Mouse (Mus musculus) hindbrain, embryonic 15.5 days (tissue): ENCODE measurements around the gene Slc7a5. TPM values are rescaled to one million over a fixed set of nuclear protein-coding genes. Genes with fewer than 3 reads are reported as not detected.

Source experiments
- ATAC-seq: fragments of 200-750 bp; cut with Nextera tagmentation; 2 replicates; pipeline ENCODE4 v1.8.0; 2017; ENCODE audit warnings: low read depth, moderate number of reproducible peaks, moderate TSS enrichment; ENCODE audit not compliant: low FRiP score
- H3K27ac ChIP-seq: fragments of 300-500 bp; sonication (generic); replicated peaks from 2 replicates; pipeline ENCODE4 v1.5.1; 2015; ENCODE audit warnings: mild to moderate bottlenecking, inconsistent platforms
- H3K27me3 ChIP-seq: fragments of 300-500 bp; sonication (generic); 2 replicates; pipeline ENCODE4 v1.6.1; 2015; ENCODE audit warnings: control low read depth, inconsistent platforms
- H3K36me3 ChIP-seq: fragments of 300-500 bp; sonication (generic); 2 replicates; pipeline ENCODE4 v1.6.1; 2015; ENCODE audit warnings: control low read depth, inconsistent platforms
- H3K4me1 ChIP-seq: fragments of 300-500 bp; sonication (generic); replicated peaks from 2 replicates; pipeline ENCODE4 v1.6.1; 2015; ENCODE audit warnings: control low read depth, inconsistent platforms
- H3K4me2 ChIP-seq: fragments of 300-500 bp; sonication (generic); 2 replicates; pipeline ENCODE4 v1.6.1; 2015; ENCODE audit warnings: moderate library complexity, mild to moderate bottlenecking, inconsistent platforms
- H3K4me3 ChIP-seq: fragments of 300-500 bp; sonication (generic); 2 replicates; pipeline ENCODE4 v1.5.1; 2015; ENCODE audit warnings: mild to moderate bottlenecking, inconsistent platforms
- H3K9ac ChIP-seq: fragments of 300-500 bp; sonication (generic); 2 replicates; pipeline ENCODE4 v1.6.1; 2015; ENCODE audit warnings: inconsistent platforms
- H3K9me3 ChIP-seq: fragments of 300-500 bp; sonication (generic); 2 replicates; pipeline ENCODE4 v1.6.1; 2016; ENCODE audit warnings: control low read depth, inconsistent platforms
- WGBS: fragments of 180-500 bp; shearing (Covaris S2); methylation state at CpG from one replicate; pipeline ENCODE4 v1.1.7; 2015; 5-methylcytosine and 5-hydroxymethylcytosine counted together
- polyA plus RNA-seq: library from polyadenylated mRNA; unstranded; fragments of >200 nt; fragmentation: Nextera tagmentation; extraction: Ambion mirVana; gene quantifications from 2 replicates; pipeline ENCODE4 v1.2.1, GENCODE M21; 2015

Slc7a5 gene
- polyA plus RNA-seq, 1 experiment from 2014 or later, result 59.2 TPM

DNA sequence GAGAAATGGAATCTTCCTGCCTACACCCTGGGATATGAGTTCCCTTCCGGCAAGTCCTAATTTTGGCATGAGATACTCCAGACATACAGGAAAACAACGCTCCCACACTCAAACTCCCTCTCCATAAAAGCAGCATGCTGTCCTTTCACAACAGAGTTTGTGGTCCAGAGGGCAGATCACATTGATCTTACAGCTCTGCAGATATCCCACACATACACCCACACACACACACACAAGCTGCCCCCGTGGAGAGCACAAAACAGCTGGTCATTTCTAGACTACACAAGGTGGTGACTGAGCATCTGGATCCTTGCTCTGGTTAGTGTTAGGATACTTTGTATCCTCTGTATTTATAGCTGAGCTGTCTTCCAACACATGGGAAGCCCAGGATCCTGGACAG, 32.4 kb downstream of the Slc7a5 start:
- WGBS, result 69% methylated on average over 3 of the region's 3 CpGs
- ATAC-seq, result no peak
- H3K9ac ChIP-seq, result no peak overlapping the region

GRCm38 (mm10) chr8:121874031-121874430, 33.5 kb downstream of the Slc7a5 start:
- Histone ChIP-seq H3K4me2 (no peak overlapping the region), H3K9ac (no peak overlapping the region), H3K36me3 (no peaks in the 10 kb centered on the region), H3K27me3 (no peaks in the 10 kb centered on the region), H3K4me1 (peaks cover 8% of the 10 kb centered on the region), H3K4me3 (no peak overlapping the region), H3K27ac (no peak overlapping the region), H3K9me3 (no peaks in the 10 kb centered on the region)
- WGBS, result 67% methylated on average over 9 of the region's 9 CpGs
- ATAC-seq, result no peak

More for the DNA sequence above, 32.4 kb downstream of the Slc7a5 start:
- 0 out of 2 replicates have a peak overlapping the region, but pooled peaks have one; percentile 17 for H3K27ac ChIP-seq
- H3K36me3 ChIP-seq, result no peaks in the 10 kb centered on the region
- H3K9me3 ChIP-seq, result no peaks in the 10 kb centered on the region
- H3K4me3 ChIP-seq, result no peak overlapping the region
- no peak overlapping the region for H3K4me2 ChIP-seq
- H3K27me3 ChIP-seq, result no peaks in the 10 kb centered on the region
- peaks cover 8% of the 10 kb centered on the region for H3K4me1 ChIP-seq

GRCm38 (mm10) chr8:121871833-121872440, 35.6 kb downstream of the Slc7a5 start:
- Histone ChIP-seq H3K9me3 (no peaks in the 10 kb centered on the region), H3K4me1 (peaks cover 8% of the 10 kb centered on the region), H3K4me2 (no peak overlapping the region), H3K27ac (no peak overlapping the region), H3K36me3 (no peaks in the 10 kb centered on the region), H3K4me3 (no peak overlapping the region), H3K27me3 (no peaks in the 10 kb centered on the region), H3K9ac (no peak overlapping the region)
- WGBS, result 27% methylated on average over 10 of the region's 10 CpGs
- no peak for ATAC-seq

- Histone ChIP-seq H3K27me3 (no peaks in the 10 kb centered on the region), H3K9ac (no peak overlapping the region), H3K9me3 (no peaks in the 10 kb centered on the region), H3K4me3 (no peak overlapping the region), H3K4me1 (peaks cover 8% of the 10 kb centered on the region), H3K36me3 (no peaks in the 10 kb centered on the region), H3K4me2 (no peak overlapping the region), H3K27ac (no peak overlapping the region)
- no peak for ATAC-seq
- 97% methylated on average over 2 of the region's 2 CpGs for whole genome bisulfite sequencing
Measured at GRCm38 (mm10) chr8:121870190-121870589, 37.3 kb downstream of the Slc7a5 start.

DNA sequence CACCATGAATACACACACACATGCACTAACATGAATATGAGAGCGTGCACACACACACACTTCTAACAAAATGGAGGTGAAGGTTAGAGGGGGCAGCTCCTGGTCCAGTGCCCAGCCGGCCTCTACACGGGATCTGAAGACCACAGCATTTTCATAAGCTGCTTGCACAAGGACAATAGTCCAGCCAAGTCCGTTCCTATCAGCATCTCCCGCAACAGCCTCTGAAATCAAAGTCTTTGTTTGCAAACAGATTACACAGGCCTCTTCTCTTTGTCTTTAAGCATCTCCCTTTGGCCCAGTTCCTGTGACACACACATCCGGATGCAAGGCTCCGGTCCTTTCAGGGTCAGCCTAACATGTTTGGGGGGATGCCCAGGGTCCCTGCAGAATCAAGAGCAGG, 38.6 kb downstream of the Slc7a5 start:
- WGBS, result 89% methylated on average over 7 of the region's 7 CpGs
- ATAC-seq, result no peak

GRCm38 (mm10) chr8:121868196-121868595, 39.3 kb downstream of the Slc7a5 start:
- Histone ChIP-seq H3K9ac (no peak overlapping the region), H3K4me3 (no peak overlapping the region), H3K4me1 (peaks cover 8% of the 10 kb centered on the region), H3K4me2 (no peak overlapping the region), H3K36me3 (no peaks in the 10 kb centered on the region), H3K27me3 (no peaks in the 10 kb centered on the region), H3K9me3 (no peaks in the 10 kb centered on the region), H3K27ac (no peak overlapping the region)
- ATAC-seq, result no peak
- 91% methylated on average over 5 of the region's 5 CpGs for WGBS

More for the DNA sequence above, 38.6 kb downstream of the Slc7a5 start:
- no peaks in the 10 kb centered on the region for H3K27me3 ChIP-seq
- H3K4me1 ChIP-seq, result peaks cover 8% of the 10 kb centered on the region
- no peaks in the 10 kb centered on the region for H3K9me3 ChIP-seq
- no peak overlapping the region for H3K4me3 ChIP-seq
- H3K9ac ChIP-seq, result no peak overlapping the region
- no peak overlapping the region for H3K4me2 ChIP-seq
- H3K27ac ChIP-seq, result no peak overlapping the region
- H3K36me3 ChIP-seq, result no peaks in the 10 kb centered on the region

GRCm38 (mm10) chr8:121865356-121865755, 42.1 kb downstream of the Slc7a5 start:
- 81% methylated on average over 8 of the region's 8 CpGs for WGBS
- ATAC-seq, result no peak
- no peaks in the 10 kb centered on the region for H3K4me1 ChIP-seq

GRCm38 (mm10) chr8:121861806-121862548, 45.5 kb downstream of the Slc7a5 start:
- ATAC-seq, result no peak
- WGBS, result 75% methylated on average over 12 of the region's 12 CpGs
- H3K36me3 ChIP-seq, result no peaks in the 10 kb centered on the region
- no peaks in the 10 kb centered on the region for H3K9me3 ChIP-seq
- H3K27me3 ChIP-seq, result no peaks in the 10 kb centered on the region
- H3K4me3 ChIP-seq, result no peak overlapping the region
- no peak overlapping the region for H3K9ac ChIP-seq
- no peak overlapping the region for H3K27ac ChIP-seq
- no peaks in the 10 kb centered on the region for H3K4me1 ChIP-seq
- no peak overlapping the region for H3K4me2 ChIP-seq

More at GRCm38 (mm10) chr8:121865356-121865755, 42.1 kb downstream of the Slc7a5 start:
- no peak overlapping the region for H3K9ac ChIP-seq
- H3K9me3 ChIP-seq, result no peaks in the 10 kb centered on the region
- no peak overlapping the region for H3K4me2 ChIP-seq
- no peaks in the 10 kb centered on the region for H3K27me3 ChIP-seq
- H3K36me3 ChIP-seq, result no peaks in the 10 kb centered on the region
- no peak overlapping the region for H3K27ac ChIP-seq
- no peak overlapping the region for H3K4me3 ChIP-seq

- Histone ChIP-seq H3K27me3 (no peaks in the 10 kb centered on the region), H3K9ac (no peak overlapping the region), H3K9me3 (no peaks in the 10 kb centered on the region), H3K4me2 (no peak overlapping the region), H3K36me3 (no peaks in the 10 kb centered on the region), H3K27ac (no peak overlapping the region), H3K4me1 (no peaks in the 10 kb centered on the region), H3K4me3 (no peak overlapping the region)
- ATAC-seq, result no peak
- WGBS, result 69% methylated on average over 6 of the region's 6 CpGs
Measured at GRCm38 (mm10) chr8:121861276-121861675, 46.2 kb downstream of the Slc7a5 start.

DNA sequence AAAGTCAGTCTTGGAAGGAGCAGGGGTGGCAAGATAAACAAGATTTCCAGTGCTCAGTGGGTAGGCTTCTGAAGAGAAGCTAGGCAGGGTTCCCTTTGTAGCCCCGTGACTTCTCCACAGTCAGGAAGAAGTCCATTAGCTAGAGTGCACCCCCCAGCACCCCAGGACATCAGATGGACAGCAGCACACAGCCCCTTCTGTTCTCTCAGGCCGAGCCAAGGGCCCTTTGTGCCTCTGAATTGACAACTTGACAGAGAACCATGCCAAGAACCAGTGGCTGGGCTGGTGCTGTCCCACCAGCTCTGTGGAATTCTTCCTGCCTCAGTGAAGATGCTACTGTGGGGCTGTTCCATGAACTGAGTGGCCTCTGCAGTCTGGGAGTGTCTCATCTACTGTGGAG, 49.7 kb downstream of the Slc7a5 start:
- WGBS, result 54% methylated on average over 2 of the region's 2 CpGs
- H3K27me3 ChIP-seq, result no peaks in the 10 kb centered on the region
- H3K4me1 ChIP-seq, result no peaks in the 10 kb centered on the region
- H3K9ac ChIP-seq, result no peak overlapping the region
- no peaks in the 10 kb centered on the region for H3K36me3 ChIP-seq
- H3K27ac ChIP-seq, result no peak overlapping the region
- no peak overlapping the region for H3K4me2 ChIP-seq
- H3K4me3 ChIP-seq, result no peak overlapping the region
- ATAC-seq, result no peak
- no peaks in the 10 kb centered on the region for H3K9me3 ChIP-seq

DNA sequence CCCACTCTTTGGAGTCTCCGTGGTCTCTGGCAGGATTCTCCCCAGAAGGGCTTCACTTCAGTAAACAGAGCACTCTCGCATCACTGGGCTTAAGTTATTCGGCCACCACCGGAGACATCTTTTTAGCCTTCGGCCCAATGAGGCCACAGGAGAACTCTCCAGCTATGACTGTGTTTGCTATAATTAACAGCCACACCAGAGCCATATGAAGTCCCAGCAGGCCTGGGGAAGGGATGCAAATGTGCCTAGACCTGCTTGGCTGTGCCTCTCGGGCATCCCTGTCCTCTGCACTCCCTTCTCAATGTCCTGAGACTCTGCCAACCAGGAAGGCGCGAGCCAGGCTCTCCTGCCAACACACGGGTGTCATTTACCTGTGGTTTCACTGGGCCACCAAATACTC, 50.2 kb downstream of the Slc7a5 start:
- Histone ChIP-seq H3K9ac (no peak overlapping the region), H3K4me2 (no peak overlapping the region), H3K4me1 (no peaks in the 10 kb centered on the region), H3K36me3 (no peaks in the 10 kb centered on the region), H3K4me3 (no peak overlapping the region), H3K27ac (no peak overlapping the region), H3K9me3 (no peaks in the 10 kb centered on the region), H3K27me3 (no peaks in the 10 kb centered on the region)
- no peak for ATAC-seq
- WGBS, result 39% methylated on average over 9 of the region's 9 CpGs

DNA sequence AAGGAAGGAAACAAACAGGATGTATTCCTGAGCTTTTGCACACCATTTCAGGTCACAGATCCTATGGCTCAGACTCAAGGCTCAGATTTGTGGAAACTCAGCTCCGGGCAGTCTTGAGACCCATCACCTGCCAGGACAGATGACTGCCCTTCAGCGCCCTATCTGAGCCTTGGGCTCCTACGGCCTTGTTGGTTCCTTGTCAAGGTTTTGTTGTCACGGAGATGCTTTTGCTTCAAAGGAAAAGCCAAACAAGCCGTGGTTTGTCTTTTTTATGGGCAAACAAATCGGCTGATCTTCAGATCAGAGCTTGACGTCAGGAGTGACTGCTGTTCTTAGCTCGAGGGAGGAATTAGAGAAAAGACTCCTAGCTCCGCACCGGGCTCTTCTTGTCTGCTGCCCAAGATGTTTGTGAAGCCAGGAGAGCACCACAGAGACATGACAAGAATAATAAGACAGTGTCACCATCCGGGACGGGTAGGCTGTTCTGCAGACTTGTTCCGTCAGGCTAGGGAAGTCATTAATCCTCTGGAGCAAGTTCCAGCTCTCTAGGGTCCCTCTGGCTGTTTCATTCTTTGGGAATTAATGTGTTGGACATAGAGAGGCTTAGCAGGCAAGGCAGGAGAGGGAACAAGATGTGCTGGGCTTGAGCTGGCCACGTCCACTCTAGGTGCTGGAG, 51.3 kb downstream of the Slc7a5 start:
- peaks cover 5% of the 10 kb centered on the region for H3K4me1 ChIP-seq
- no peak overlapping the region for H3K4me3 ChIP-seq
- no peaks in the 10 kb centered on the region for H3K27me3 ChIP-seq
- H3K9ac ChIP-seq, result no peak overlapping the region
- no peaks in the 10 kb centered on the region for H3K36me3 ChIP-seq
- H3K9me3 ChIP-seq, result no peaks in the 10 kb centered on the region
- H3K4me2 ChIP-seq, result no peak overlapping the region
- no peak for ATAC-seq
- H3K27ac ChIP-seq, result no peak overlapping the region
- WGBS, result 82% methylated on average over 14 of the region's 14 CpGs
